Mouse (Mus musculus) lung, adult 2 months (tissue): ENCODE data around the gene Pik3r4. TPM values are rescaled to one million over a fixed set of nuclear protein-coding genes. Genes with fewer than 3 reads are reported as not detected.

Experiments used
- DNase-seq: peaks from one replicate; pipeline ENCODE4 v3.0.0; 2022
- H3K4me1 ChIP-seq: fragments of 200-500 bp; 2 replicates; pipeline ENCODE4 v1.6.1; 2011; ENCODE audit warnings: low read length; ENCODE audit not compliant: control insufficient read depth, insufficient read depth
- H3K4me3 ChIP-seq: fragments of 200-500 bp; replicated peaks from 2 replicates; pipeline ENCODE3; 2011; ENCODE audit warnings: low read depth, mild to moderate bottlenecking, control low read depth, low read length; ENCODE audit errors: extremely low read depth
- CTCF ChIP-seq: fragments of 200-500 bp; IDR thresholded peaks from 2 replicates; pipeline ENCODE4 v1.5.1; 2011; ENCODE audit warnings: mild to moderate bottlenecking, low read length, control low read depth; ENCODE audit not compliant: insufficient read depth
- POLR2A ChIP-seq: fragments of 200-500 bp; IDR thresholded peaks from 2 replicates; pipeline ENCODE4 v1.6.1; 2011; ENCODE audit warnings: low read depth, mild to moderate bottlenecking, control low read depth, low read length, borderline replicate concordance; ENCODE audit errors: extremely low read depth
- WGBS: fragments of 180-500 bp; shearing (Covaris S2); methylation state at CpG from one replicate; pipeline ENCODE4 v1.1.7; 2018; 5-methylcytosine and 5-hydroxymethylcytosine counted together
- polyA plus RNA-seq: library from polyadenylated mRNA; depleted of rRNA; stranded (reverse); fragments of >200 nt; gene quantifications from 2 replicates; pipeline ENCODE4 v1.2.3, GENCODE M21; 2012

The Pik3r4 gene
- polyA plus RNA-seq, 1 experiment = 18.8 TPM

DNA sequence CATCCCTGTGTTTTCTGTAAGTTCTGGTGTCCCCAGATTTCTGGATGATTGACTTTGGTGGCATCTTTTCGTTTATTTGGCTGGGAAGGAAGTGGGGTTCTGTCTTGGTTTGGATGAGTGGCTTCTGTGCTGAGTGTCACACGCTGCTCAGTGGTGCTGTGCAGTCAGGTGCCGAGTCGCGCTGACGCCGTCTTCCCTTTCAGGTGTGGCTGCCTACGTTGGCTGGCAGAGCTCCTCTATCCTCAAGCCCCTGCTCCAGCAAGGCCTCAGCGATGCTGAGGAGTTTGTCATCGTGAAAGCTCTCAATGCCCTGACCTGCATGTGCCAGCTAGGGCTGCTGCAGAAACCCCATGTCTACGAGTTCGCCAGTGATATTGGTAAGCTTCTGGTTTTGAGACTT is 15.4 kb downstream of the Pik3r4 start:
- TF ChIP-seq CTCF (no peak), POLR2A (no peak)
- WGBS = 91% methylated on average over 12 of the region's 12 CpGs
- Histone ChIP-seq H3K4me3 (no peak overlapping the region), H3K4me1 (no peaks in the 10 kb centered on the region)
- DNase-seq = no peak

DNA sequence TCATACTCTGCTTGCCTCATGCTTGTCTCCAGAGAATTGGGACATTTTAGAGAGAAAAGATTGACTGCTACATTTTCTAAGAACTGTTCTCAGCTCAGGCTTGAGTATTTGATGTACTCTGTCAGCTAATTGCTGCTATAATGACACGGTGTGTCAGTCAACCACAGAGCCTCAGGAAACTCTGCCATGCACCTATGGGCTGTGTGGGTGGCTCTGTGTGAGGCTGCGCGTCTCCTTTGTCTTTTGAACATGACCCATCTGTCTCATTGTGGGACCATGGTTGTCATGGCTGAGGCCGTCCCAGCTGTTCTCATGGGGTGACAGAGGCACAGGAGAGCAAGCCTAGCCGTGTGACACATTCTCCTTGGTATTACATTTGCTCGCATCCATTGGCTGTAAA is 17.1 kb downstream of the Pik3r4 start:
- 92% methylated on average over 6 of the region's 6 CpGs for WGBS
- no peak for DNase-seq
- Histone ChIP-seq H3K4me3 (no peak overlapping the region), H3K4me1 (no peaks in the 10 kb centered on the region)
- TF ChIP-seq POLR2A = no peak
- no peak for TF ChIP-seq CTCF

GRCm38 (mm10) chr9:105665269-105665668 is 22.5 kb downstream of the Pik3r4 start:
- WGBS = 83% methylated on average over 7 of the region's 7 CpGs
- no peak for DNase-seq
- no peak overlapping the region for H3K4me3 ChIP-seq
- no peak for TF ChIP-seq POLR2A
- TF ChIP-seq CTCF = no peak
- no peaks in the 10 kb centered on the region for H3K4me1 ChIP-seq

DNA sequence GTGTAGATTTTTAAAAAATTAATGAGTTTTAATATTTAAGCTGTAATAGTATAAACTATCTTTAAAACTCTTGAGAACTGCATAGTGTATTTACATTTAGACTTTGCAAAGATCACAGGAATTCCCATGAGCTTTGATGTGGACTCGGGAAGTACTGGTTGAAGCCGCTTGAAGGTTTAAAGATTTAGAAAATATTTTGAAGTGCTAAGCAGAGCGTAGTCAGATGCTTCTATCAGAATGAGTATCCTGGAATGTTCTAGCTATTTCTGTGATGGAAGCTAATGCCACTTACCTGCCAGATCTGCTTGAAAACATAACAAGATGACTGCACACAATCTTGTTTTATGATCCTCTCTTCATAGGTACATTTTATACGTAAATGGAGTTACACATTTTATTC is 28.1 kb downstream of the Pik3r4 start:
- no peak for DNase-seq
- TF ChIP-seq POLR2A (no peak), CTCF (no peak)
- Histone ChIP-seq H3K4me1 (no peaks in the 10 kb centered on the region), H3K4me3 (no peak overlapping the region)
- WGBS = 65% methylated on average over 4 of the region's 4 CpGs

GRCm38 (mm10) chr9:105672032-105672431 is 29.3 kb downstream of the Pik3r4 start:
- 69% methylated on average over 2 of the region's 2 CpGs for WGBS
- Histone ChIP-seq H3K4me1 (no peaks in the 10 kb centered on the region), H3K4me3 (no peak overlapping the region)
- DNase-seq = no peak
- TF ChIP-seq POLR2A (no peak), CTCF (no peak)

- TF ChIP-seq CTCF (no peak), POLR2A (no peak)
- Histone ChIP-seq H3K4me1 (no peaks in the 10 kb centered on the region), H3K4me3 (no peak overlapping the region)
- DNase-seq = no peak
- WGBS = 80% methylated on average over 11 of the region's 11 CpGs
Observed at GRCm38 (mm10) chr9:105675941-105676340, 33.2 kb downstream of the Pik3r4 start.

GRCm38 (mm10) chr9:105681386-105681785 is 38.6 kb downstream of the Pik3r4 start:
- DNase-seq = no peak
- Histone ChIP-seq H3K4me1 (no peaks in the 10 kb centered on the region), H3K4me3 (no peak overlapping the region)
- TF ChIP-seq POLR2A (no peak), CTCF (no peak)
- 92% methylated on average over 7 of the region's 7 CpGs for WGBS

DNA sequence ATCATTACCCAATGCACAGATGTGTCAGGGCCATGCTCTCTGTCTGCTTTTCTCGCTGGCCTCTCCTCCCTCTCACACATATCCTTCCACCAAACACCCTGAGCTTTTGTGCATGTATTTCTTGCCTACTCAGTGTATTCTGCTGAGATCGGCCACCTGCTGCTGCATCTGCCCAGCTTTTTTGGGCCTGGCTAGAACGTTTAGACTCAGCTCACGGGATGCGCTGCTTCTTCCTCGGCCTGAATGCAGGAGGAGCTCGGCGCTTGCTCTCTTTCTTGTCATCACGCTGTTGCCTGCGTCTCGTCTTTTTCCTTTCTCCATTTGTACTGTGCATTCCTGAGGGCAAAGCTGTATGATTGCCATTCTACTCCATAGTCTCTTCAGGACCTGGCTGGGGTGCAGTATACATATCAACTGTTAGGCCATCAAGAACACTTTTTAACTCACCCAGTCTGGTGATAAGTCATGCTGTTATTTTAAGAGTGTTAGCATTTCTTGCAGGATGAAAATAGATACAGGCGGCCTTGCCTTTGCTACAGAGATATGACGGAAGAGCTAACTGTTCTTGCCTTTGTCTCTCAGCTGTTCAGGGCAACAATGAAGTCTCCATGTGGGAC is 41.9 kb downstream of the Pik3r4 start:
- DNase-seq = no peak
- TF ChIP-seq POLR2A = no peak
- TF ChIP-seq CTCF = no peak
- Histone ChIP-seq H3K4me1 (no peaks in the 10 kb centered on the region), H3K4me3 (no peak overlapping the region)
- 86% methylated on average over 13 of the region's 13 CpGs for WGBS

- DNase-seq = no peak
- TF ChIP-seq POLR2A (no peak), CTCF (no peak)
- WGBS = 65% methylated on average over 7 of the region's 7 CpGs
- Histone ChIP-seq H3K4me3 (no peak overlapping the region), H3K4me1 (no peaks in the 10 kb centered on the region)
Observed at GRCm38 (mm10) chr9:105689485-105689884, 46.7 kb downstream of the Pik3r4 start.

DNA sequence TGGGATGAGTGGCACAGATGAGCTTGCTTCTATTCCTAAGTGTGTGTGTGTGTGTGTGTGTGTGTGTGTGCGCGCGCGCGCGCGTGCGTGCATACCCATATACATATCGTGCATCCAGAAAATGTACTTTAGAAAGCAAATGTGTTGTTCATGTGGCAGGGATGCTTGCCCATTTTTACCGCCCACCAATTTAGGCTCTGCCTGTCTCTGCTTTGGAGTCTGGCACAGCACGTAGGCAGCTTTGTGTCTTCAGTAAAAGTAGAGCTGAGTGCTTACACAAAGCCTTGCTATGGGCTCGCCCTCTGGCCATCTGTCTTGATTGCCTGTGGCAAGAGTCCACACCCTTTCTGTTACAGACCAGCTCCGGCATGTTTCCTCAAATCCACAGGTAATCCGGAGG is 49.7 kb downstream of the Pik3r4 start:
- Histone ChIP-seq H3K4me3 (no peak overlapping the region), H3K4me1 (no peaks in the 10 kb centered on the region)
- 93% methylated on average over 14 of the region's 14 CpGs for WGBS
- TF ChIP-seq POLR2A = no peak
- no peak for TF ChIP-seq CTCF
- no peak for DNase-seq
